Mouse (Mus musculus) layer of hippocampus, postnatal 14 days (tissue): ENCODE measurements around the gene Htr1d. TPM values are rescaled to one million over a fixed set of nuclear protein-coding genes. Genes with fewer than 3 reads are reported as not detected.

Experiments
- DNase-seq, 2 experiments: peaks; one replicate each; pipeline ENCODE4 v3.0.0; 2021 to 2022; ENCODE audit warnings: low spot score in 2 of 2, mixed read lengths in 1 of 2
- long read RNA-seq, 2 experiments: library from polyadenylated mRNA; stranded (forward); transcript quantifications; one replicate each; pipeline ENCODE4 v2.0.0; 2021
- total RNA-seq, 2 experiments: library from RNA; stranded (reverse); gene quantifications; 2 replicates each; pipeline ENCODE4 v1.2.3; 2021

Gene Htr1d
- 1 to 10 TPM; 1.1 to 1.2 TPM for total RNA-seq
- long read RNA-seq, experiment 1, partial matches to known transcripts = 1 of 2 reads
- long read RNA-seq, experiment 1, other reads (novel, unspliced or antisense) = 1 of 2 reads
- long read RNA-seq, experiment 2 = 0 reads

- DNase-seq = no peak
These were observed at the start of gene Htr1d for GRCm38 (mm10) chr4:136423224-136423623. Htr1d (plus strand) TSS chr4:136423524.

GRCm38 (mm10) chr4:136377001-136377400, 46.3 kb upstream of the Htr1d start:
- DNase-seq = no peak

GRCm38 (mm10) chr4:136383052-136383451, 40.3 kb upstream of the Htr1d start:
- DNase-seq = no peak

- DNase-seq = no peak
These were observed 39.5 kb upstream of the Htr1d start for GRCm38 (mm10) chr4:136383839-136384238.

GRCm38 (mm10) chr4:136387261-136387660, 36.1 kb upstream of the Htr1d start:
- DNase-seq = no peak

GRCm38 (mm10) chr4:136401806-136402205, 21.5 kb upstream of the Htr1d start:
- DNase-seq = no peak

GRCm38 (mm10) chr4:136407831-136408230, 15.5 kb upstream of the Htr1d start:
- DNase-seq = no peak

GRCm38 (mm10) chr4:136411995-136412765, 11.1 kb upstream of the Htr1d start:
- no peak for DNase-seq

- DNase-seq = no peak
These were observed 7.8 kb upstream of the Htr1d start for GRCm38 (mm10) chr4:136415477-136415876.

GRCm38 (mm10) chr4:136418962-136419361, 4.4 kb upstream of the Htr1d start:
- no peak for DNase-seq

- no peak for DNase-seq
These were observed 3.9 kb upstream of the Htr1d start for GRCm38 (mm10) chr4:136419386-136419785.

GRCm38 (mm10) chr4:136424120-136424999, 1.0 kb downstream of the Htr1d start:
- no peak for DNase-seq

- DNase-seq = no peak
These were observed 1.6 kb downstream of the Htr1d start for GRCm38 (mm10) chr4:136425000-136425288.

GRCm38 (mm10) chr4:136430609-136431375, 7.5 kb downstream of the Htr1d start:
- no peak for DNase-seq

- DNase-seq = peak; percentile 26 to 29
These were observed 8.0 kb downstream of the Htr1d start for GRCm38 (mm10) chr4:136431376-136431693.

GRCm38 (mm10) chr4:136434029-136434428, 10.7 kb downstream of the Htr1d start:
- no peak for DNase-seq

GRCm38 (mm10) chr4:136439106-136439505, 15.8 kb downstream of the Htr1d start:
- DNase-seq = no peak

GRCm38 (mm10) chr4:136441354-136442043, 18.2 kb downstream of the Htr1d start:
- no peak for DNase-seq

- no peak for DNase-seq
These were observed 21.2 kb downstream of the Htr1d start for GRCm38 (mm10) chr4:136444561-136444960.

- DNase-seq = no peak
These were observed 26.5 kb downstream of the Htr1d start for GRCm38 (mm10) chr4:136449795-136450194.

GRCm38 (mm10) chr4:136450271-136450670, 26.9 kb downstream of the Htr1d start:
- no peak for DNase-seq
